Mouse (Mus musculus) kidney, adult 2 months (tissue): ENCODE data around the gene Uchl4.

ENCODE experiments used
- CTCF ChIP-seq: fragments of 200-500 bp; conservative IDR thresholded peaks from 2 replicates; pipeline ENCODE4 v1.5.1; 2011; ENCODE audit warnings: low read depth, mild to moderate bottlenecking, control low read depth, low read length, moderate library complexity, mixed read lengths; ENCODE audit not compliant: insufficient read depth, insufficient read length
- POLR2A ChIP-seq: fragments of 200-500 bp; IDR thresholded peaks from one replicate; pipeline ENCODE4 v1.6.1; 2011; ENCODE audit warnings: low read depth, low read length, control low read depth

DNA sequence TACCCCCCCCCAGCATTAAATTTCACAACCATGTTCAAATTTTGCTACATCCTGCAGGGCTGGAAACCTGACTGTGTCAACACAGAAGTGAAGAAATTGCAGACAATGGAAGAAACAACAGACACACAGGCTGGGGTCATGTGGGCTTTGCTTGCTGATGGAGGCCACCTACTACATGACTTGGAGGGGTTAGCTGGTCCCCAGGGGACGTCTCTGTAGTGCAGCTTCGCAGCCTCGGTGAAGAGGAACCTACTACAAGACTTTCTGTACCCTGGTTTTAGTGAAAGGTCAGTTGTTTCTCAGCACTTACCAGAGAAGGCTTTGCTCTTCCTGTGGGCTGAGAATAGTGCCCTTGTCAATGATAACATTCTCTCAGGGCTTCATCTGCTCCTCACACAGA, 36.2 kb downstream of the Uchl4 start:
- TF ChIP-seq CTCF (no peak), POLR2A (no peak)
